Mouse (Mus musculus): ENCODE measurements at regions not wholly inside any gene's neighbourhood (a gene's known extent, or its start where the extent isn't known, plus 50 kb on each side); places are given as distances from the start of the nearest gene placed in this dataset.

DNA sequence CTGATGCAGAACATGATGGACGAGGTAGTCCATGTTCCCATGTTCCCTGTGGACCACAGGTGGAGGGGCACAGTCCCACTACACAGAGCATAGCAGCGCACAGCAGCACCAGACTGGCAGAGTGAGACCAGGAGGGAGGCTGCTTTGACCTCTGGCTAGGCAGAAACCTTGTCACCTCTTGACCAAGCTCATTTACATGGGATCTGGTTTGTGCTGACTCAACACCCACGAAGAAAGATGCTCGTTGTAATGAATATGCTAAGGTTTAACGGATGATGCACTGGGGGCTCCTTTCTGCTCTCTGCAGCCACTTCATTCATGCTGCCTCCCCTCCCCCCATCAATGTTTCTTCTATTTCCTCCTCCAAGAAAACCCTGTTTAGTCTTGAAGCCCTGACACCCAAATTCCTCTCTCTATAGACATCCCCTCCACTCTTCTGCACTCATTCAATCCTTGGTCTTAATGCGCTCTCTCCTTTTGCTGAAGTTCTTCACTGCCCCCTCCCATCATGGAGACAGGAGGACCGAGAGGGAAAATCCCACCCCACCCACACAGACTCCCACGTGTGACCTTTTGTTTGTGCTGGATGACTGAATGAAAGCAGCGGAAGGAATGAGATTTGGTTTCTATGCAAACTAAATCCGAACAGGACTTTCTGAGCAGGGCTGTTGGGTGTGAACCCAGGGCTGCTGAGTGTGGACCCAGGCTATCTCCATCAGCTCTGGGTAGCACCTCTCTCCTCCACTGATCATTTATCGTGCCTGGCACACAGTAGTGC lies 156.6 kb upstream of the Spdye4c start:
- TF ChIP-seq CTCF (IDR thresholded peaks at IDR 0.05; ENCODE audit: low read depth) (no peak), EP300 (IDR thresholded peaks at IDR 0.05; ENCODE audit: low read depth) (no peak)
